Mouse (Mus musculus) G1E (cell line): ENCODE data around the gene Cbln1.

Source experiments
- CTCF ChIP-seq: IDR thresholded peaks from 2 replicates; pipeline ENCODE4 v1.5.1; 2012; ENCODE audit warnings: low read depth, low read length, inconsistent platforms, mixed read lengths
- GATA1 ChIP-seq: IDR thresholded peaks from 2 replicates; pipeline ENCODE4 v1.6.1; 2012; ENCODE audit warnings: borderline replicate concordance, low read length, inconsistent platforms, mixed read lengths

DNA sequence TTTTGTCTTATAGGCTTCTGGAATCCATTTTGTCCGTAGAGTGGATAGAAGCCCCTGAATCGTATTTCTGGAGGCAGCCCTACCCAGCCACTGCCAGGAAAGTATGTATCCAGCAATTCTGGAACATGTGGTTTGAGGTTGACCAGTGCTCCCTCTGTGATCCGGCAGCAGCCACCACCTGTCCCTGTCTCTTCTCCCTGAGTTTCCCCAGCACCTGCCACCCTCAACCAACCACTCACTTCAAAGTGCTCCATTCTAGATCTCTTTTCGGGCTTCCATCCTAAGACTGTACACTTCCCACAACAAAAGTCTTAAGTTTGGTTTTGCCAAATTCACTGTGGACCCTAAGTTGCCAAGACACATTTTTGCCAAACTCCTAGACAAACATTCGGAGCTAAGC is 41.4 kb upstream of the Cbln1 start:
- TF ChIP-seq CTCF (no peak), GATA1 (no peak)
